Mouse (Mus musculus) testis, adult 2 months (tissue): Measurements from ENCODE around the gene Mta1.

Source experiments
- CTCF ChIP-seq: fragments of 200-500 bp; IDR thresholded peaks from 2 replicates; pipeline ENCODE4 v1.5.1; 2012; ENCODE audit warnings: low read depth, mild to moderate bottlenecking, inconsistent platforms, low read length, moderate library complexity; ENCODE audit not compliant: control insufficient read depth, insufficient read depth, insufficient replicate concordance
- POLR2A ChIP-seq: fragments of 200-500 bp; IDR thresholded peaks from 2 replicates; pipeline ENCODE4 v1.6.1; 2012; ENCODE audit warnings: low read depth, mild to moderate bottlenecking, inconsistent platforms, low read length, moderate library complexity; ENCODE audit not compliant: control insufficient read depth

DNA sequence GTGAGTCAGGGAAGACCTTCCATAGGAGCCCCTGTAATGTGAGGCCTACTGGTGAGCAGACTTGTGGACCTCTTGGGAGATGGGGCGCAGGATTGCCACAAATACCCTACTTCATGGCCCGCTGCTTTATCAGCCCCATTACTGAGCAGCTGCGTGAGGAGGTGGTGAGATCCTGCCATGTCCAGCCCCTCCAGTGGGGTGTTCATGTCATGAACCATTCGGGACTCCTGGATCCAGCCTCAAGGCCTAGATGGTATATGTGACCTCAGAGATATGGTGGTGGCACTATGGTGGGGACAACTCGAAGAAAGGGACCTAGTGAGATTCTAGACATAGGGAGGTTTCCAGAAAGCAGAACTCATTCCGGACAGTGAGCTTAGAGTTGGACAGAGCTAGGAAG lies 9.0 kb upstream of the Mta1 start:
- TF ChIP-seq POLR2A (no peak), CTCF (no peak)
